Mouse (Mus musculus): ENCODE results near the gene Nsmce3. TPM values are rescaled to one million over a fixed set of nuclear protein-coding genes. Genes with fewer than 3 reads are reported as not detected.

Gene Nsmce3
- polyA plus RNA-seq, 1 experiment, result 3.5 TPM

DNA sequence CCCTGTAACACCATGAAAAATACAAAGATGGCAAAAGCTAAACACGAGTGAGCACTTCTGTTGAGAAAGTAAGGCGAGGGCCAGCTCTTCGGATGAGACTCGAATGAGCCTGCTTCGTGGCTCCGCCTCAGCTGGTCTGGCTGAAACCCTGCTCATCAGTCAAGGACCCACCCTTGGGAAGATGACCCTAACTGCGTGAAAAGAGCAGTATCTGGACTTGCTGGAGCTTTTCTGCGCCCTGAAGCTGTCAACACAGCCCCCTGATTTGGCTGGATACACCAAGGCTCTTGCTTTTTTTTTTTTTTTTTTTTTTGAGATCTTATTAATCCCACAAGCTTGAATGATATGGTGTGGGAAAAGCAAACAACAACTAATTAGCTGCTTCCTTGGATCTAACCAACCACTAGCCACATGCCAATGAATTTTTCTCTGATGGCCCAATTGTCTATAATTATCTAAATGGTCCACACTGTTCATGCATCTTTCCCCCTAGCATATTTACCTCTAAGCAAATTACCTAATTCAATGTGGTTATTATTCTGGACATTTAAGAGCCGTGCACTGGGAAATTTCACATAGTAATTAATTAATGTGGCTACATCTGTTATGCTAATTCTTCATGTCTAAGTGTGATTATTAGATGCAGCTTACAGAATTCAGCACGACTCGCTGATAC, 11.5 kb upstream of the Nsmce3 start:
- no peak overlapping the region for H3K4me3 ChIP-seq (ENCODE audit: insufficient read depth, low read depth, low read length)
- H3K4me1 ChIP-seq (ENCODE audit: control insufficient read depth, insufficient read depth, low read length), result no peaks in the 10 kb centered on the region
- H3K27ac ChIP-seq (ENCODE audit: insufficient read depth, low read depth, low read length), result no peak overlapping the region
- no peaks in the 10 kb centered on the region for H3K27me3 ChIP-seq (replicated peaks; ENCODE audit: control insufficient read depth, insufficient read depth, low read length)
- 73% methylated on average over 11 of the region's 11 CpGs for WGBS
- no peaks in the 10 kb centered on the region for H3K36me3 ChIP-seq (ENCODE audit: control insufficient read depth, insufficient read depth, low read length)
- no peak for DNase-seq
- no peak for TF ChIP-seq POLR2A (IDR thresholded peaks at IDR 0.05; ENCODE audit: low read depth, low read length)
- TF ChIP-seq CTCF (conservative IDR thresholded peaks at IDR 0.05; ENCODE audit: insufficient read depth, insufficient read length, low read depth, low read length), result no peak

DNA sequence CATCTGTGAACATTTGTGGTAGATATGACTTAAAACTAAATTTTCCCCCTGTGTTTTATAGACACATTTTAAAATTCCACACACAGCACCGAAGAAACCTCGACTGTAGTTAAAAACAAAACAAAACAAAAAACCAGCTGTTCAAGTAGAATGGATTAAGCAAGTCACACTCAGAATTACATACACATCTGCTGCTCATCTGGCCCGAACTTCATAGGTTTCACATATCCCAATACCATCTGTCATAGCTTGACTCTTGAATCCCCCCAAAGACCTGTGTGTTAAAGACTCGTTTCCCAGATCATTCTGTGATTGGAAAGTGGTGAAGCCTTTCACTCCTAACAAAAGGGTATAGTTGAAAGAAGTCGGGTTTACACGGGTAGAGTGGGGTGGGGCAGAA, 9.4 kb upstream of the Nsmce3 start:
- H3K4me1 ChIP-seq (ENCODE audit: control insufficient read depth, insufficient read depth, low read length), result no peaks in the 10 kb centered on the region
- H3K36me3 ChIP-seq (ENCODE audit: control insufficient read depth, insufficient read depth, low read length), result no peaks in the 10 kb centered on the region
- no peak overlapping the region for H3K4me3 ChIP-seq (ENCODE audit: insufficient read depth, low read depth, low read length)
- TF ChIP-seq CTCF (conservative IDR thresholded peaks at IDR 0.05; ENCODE audit: insufficient read depth, insufficient read length, low read depth, low read length), result no peak
- no peak for TF ChIP-seq POLR2A (IDR thresholded peaks at IDR 0.05; ENCODE audit: low read depth, low read length)
- WGBS, result 63% methylated on average over 6 of the region's 6 CpGs
- DNase-seq, result no peak
- H3K27me3 ChIP-seq (replicated peaks; ENCODE audit: control insufficient read depth, insufficient read depth, low read length), result no peaks in the 10 kb centered on the region
- no peak overlapping the region for H3K27ac ChIP-seq (ENCODE audit: insufficient read depth, low read depth, low read length)

DNA sequence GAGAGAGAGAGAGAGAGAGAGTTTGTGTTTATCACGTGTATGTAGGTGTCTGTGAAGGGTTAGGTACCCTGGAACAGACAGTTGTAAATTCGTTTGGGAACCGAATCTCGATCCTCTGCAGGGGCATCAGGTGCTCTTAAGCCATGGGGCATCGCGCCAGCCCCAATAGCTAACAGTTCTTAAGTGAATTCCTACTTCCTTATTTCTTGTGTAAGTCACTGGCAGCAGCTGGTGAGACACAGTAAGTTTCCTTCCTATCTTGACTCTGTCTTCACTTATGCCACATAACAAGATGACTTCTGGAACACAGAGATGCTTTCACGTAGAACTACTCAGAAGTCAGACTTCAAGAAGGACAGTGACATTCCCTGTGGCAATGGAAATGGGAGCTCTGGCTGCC, 8.6 kb upstream of the Nsmce3 start:
- TF ChIP-seq POLR2A (IDR thresholded peaks at IDR 0.05; ENCODE audit: low read depth, low read length) (no peak), CTCF (conservative IDR thresholded peaks at IDR 0.05; ENCODE audit: insufficient read depth, insufficient read length, low read depth, low read length) (no peak)
- no peak for DNase-seq
- 59% methylated on average over 7 of the region's 7 CpGs for WGBS
- no peaks in the 10 kb centered on the region for H3K4me1 ChIP-seq (ENCODE audit: control insufficient read depth, insufficient read depth, low read length)
- no peak overlapping the region for H3K27ac ChIP-seq (ENCODE audit: insufficient read depth, low read depth, low read length)
- no peak overlapping the region for H3K4me3 ChIP-seq (ENCODE audit: insufficient read depth, low read depth, low read length)
- no peaks in the 10 kb centered on the region for H3K36me3 ChIP-seq (ENCODE audit: control insufficient read depth, insufficient read depth, low read length)
- H3K27me3 ChIP-seq (replicated peaks; ENCODE audit: control insufficient read depth, insufficient read depth, low read length), result no peaks in the 10 kb centered on the region

DNA sequence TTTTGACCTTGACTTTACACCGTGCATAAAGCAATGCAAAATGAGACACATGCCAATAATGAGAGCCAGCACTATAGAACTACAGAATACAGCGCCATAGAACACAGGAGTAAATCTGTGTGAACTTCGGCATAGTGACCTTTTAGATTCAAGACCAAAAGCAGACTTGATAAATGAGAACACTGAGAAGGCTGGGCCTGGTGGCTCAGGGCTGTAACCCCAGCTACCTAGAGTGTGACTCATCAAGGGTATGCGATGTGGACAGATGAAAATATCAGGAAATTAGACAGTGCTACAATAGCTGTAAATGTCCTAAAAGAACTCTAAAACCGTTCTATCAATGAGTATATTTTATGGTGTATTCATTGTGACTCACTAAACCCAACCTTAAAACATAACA, 7.6 kb upstream of the Nsmce3 start:
- H3K27me3 ChIP-seq (replicated peaks; ENCODE audit: control insufficient read depth, insufficient read depth, low read length), result no peaks in the 10 kb centered on the region
- H3K36me3 ChIP-seq (ENCODE audit: control insufficient read depth, insufficient read depth, low read length), result no peaks in the 10 kb centered on the region
- no peak for TF ChIP-seq POLR2A (IDR thresholded peaks at IDR 0.05; ENCODE audit: low read depth, low read length)
- no peak for TF ChIP-seq CTCF (conservative IDR thresholded peaks at IDR 0.05; ENCODE audit: insufficient read depth, insufficient read length, low read depth, low read length)
- WGBS, result 77% methylated on average over 5 of the region's 5 CpGs
- H3K4me1 ChIP-seq (ENCODE audit: control insufficient read depth, insufficient read depth, low read length), result no peaks in the 10 kb centered on the region
- H3K4me3 ChIP-seq (ENCODE audit: insufficient read depth, low read depth, low read length), result no peak overlapping the region
- no peak for DNase-seq
- no peak overlapping the region for H3K27ac ChIP-seq (ENCODE audit: insufficient read depth, low read depth, low read length)

DNA sequence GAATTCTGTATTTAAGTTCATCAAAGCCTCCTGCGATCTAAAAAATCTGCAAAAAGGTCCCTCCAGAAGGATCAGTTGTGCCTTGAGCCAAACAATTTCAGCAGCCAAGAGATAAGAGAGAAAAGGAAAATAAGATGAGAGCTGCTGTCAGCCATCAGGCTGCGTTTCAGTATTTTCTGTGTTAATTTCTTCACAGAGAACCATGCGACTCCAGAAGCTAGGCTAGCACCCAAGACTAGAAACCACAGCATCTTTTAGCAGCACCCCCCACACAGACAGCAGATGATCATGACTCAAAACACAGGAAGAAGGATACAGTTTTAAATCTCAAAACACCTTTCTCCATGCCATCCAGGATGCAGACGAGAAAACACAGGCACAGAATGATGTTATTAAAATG, 2.1 kb upstream of the Nsmce3 start:
- no peak for TF ChIP-seq POLR2A (IDR thresholded peaks at IDR 0.05; ENCODE audit: low read depth, low read length)
- TF ChIP-seq CTCF (conservative IDR thresholded peaks at IDR 0.05; ENCODE audit: insufficient read depth, insufficient read length, low read depth, low read length), result no peak
- DNase-seq, result no peak
- WGBS, result 88% methylated on average over 4 of the region's 4 CpGs
- Histone ChIP-seq H3K36me3 (ENCODE audit: control insufficient read depth, insufficient read depth, low read length) (no peaks in the 10 kb centered on the region), H3K4me3 (ENCODE audit: insufficient read depth, low read depth, low read length) (no peak overlapping the region), H3K27ac (ENCODE audit: insufficient read depth, low read depth, low read length) (no peak overlapping the region), H3K27me3 (replicated peaks; ENCODE audit: control insufficient read depth, insufficient read depth, low read length) (no peaks in the 10 kb centered on the region), H3K4me1 (ENCODE audit: control insufficient read depth, insufficient read depth, low read length) (peaks cover 3% of the 10 kb centered on the region; the same call in 1 of the 2 replicates)

DNA sequence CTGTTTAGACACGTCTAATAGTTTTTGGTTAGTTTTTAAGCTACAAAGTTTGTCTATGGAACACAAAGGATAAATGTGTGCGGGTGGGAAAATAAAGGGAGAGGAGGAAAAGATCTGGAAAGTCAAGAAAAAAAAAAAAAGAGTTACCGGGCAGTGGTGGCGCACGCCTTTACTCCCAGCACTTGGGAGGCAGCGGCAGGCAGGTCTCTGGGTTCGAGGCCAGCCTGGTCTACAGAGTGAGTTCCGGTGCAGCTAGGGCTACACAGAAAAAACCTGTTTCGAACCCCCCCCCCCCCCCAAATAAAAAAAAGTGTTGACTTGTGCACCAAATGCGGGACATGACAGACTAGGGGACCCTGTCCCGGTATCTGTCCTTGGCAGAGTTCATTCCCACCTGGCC, 469 bp upstream of the Nsmce3 start:
- Histone ChIP-seq H3K4me1 (ENCODE audit: control insufficient read depth, insufficient read depth, low read length) (peaks cover 3% of the 10 kb centered on the region; the same call in 1 of the 2 replicates), H3K27me3 (replicated peaks; ENCODE audit: control insufficient read depth, insufficient read depth, low read length) (no peaks in the 10 kb centered on the region), H3K36me3 (ENCODE audit: control insufficient read depth, insufficient read depth, low read length) (no peaks in the 10 kb centered on the region), H3K4me3 (ENCODE audit: insufficient read depth, low read depth, low read length) (peak overlapping the region; percentile 29), H3K27ac (ENCODE audit: insufficient read depth, low read depth, low read length) (no peak overlapping the region)
- no peak for TF ChIP-seq POLR2A (IDR thresholded peaks at IDR 0.05; ENCODE audit: low read depth, low read length)
- no peak for TF ChIP-seq CTCF (conservative IDR thresholded peaks at IDR 0.05; ENCODE audit: insufficient read depth, insufficient read length, low read depth, low read length)
- DNase-seq, result no peak
- WGBS, result 41% methylated on average over 11 of the region's 11 CpGs

DNA sequence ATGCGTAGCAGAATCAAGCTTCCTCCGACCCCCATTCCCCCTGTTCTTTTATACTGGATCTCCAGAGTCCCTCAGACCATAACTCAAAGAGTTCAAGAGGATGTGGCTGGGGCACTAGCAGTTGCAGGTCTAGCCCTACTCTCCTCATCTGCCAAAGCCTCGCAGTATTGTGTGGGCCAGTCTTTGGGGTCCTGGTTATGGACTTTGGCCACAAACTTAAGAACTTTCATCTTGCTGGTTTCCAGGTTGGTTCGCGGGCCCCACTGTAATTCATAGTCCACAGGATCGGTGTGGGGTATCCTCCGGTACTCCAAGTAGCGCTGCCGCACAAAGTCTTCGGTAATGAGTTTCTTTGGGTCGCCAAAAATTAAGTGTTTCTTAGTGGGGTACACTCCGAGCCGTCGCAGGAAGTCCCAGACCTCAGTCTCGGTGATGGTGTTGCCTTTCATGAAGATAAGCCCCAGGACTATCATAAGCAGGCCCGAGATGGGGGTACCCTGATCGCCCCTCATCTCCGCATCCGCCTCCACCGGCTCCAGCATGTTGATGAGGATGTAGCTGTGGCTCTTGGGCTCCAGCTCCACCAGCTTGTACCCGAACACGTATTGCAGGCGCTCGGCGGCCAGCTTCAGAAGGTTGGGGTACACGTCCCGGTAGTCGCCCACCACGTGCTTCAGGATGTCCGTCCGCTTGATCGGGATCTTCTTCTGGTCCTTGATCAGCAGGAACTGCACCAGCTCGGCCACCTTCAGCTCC, 632 bp downstream of the Nsmce3 start:
- Histone ChIP-seq H3K4me3 (ENCODE audit: insufficient read depth, low read depth, low read length) (peak overlapping the region; percentile 97), H3K4me1 (ENCODE audit: control insufficient read depth, insufficient read depth, low read length) (peaks cover 3% of the 10 kb centered on the region; the same call in 1 of the 2 replicates), H3K27me3 (replicated peaks; ENCODE audit: control insufficient read depth, insufficient read depth, low read length) (no peaks in the 10 kb centered on the region), H3K27ac (ENCODE audit: insufficient read depth, low read depth, low read length) (peak overlapping the region; percentile 67), H3K36me3 (ENCODE audit: control insufficient read depth, insufficient read depth, low read length) (no peaks in the 10 kb centered on the region)
- 2% methylated on average over 33 of the region's 33 CpGs for WGBS
- TF ChIP-seq POLR2A (IDR thresholded peaks at IDR 0.05; ENCODE audit: low read depth, low read length), result no peak
- TF ChIP-seq CTCF (conservative IDR thresholded peaks at IDR 0.05; ENCODE audit: insufficient read depth, insufficient read length, low read depth, low read length), result no peak
- no peak for DNase-seq

Data from kidney, adult 2 months (tissue).